Mouse (Mus musculus) induced T-regulatory cell, adult 2 months (primary cell): Measurements from ENCODE around the gene Vstm2a.
A peak's percentile ranks its signal among the peaks of the same experiment; 100 is the strongest.

ENCODE experiments used
- DNase-seq: peaks from one replicate; pipeline ENCODE4 v3.0.0-alpha.2; 2012; ENCODE audit warnings: low read depth

Vstm2a gene

DNA sequence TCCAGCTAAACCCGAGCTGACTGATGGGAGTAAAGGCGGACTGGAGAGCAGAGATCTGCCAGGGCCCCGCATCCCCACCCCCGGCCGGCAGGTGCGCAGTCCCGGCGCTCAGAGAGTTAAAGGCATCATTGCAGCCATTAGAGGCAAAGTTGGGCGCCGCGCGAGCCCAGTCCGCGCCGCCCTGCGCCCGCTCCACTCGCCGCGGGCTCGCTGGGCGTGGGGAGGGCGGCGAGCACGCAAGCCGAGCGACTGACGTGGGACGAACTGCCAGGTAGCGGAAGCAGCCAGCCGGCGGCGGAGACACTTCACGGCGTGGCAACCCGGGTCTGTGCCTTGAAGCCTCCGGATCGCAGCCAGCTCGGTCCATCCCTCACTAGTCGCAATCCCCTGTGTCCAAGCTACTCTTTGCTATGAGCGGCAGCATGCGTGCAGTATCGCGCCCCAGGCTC is at the start of gene Vstm2a:
Vstm2a (plus strand) TSS at position 252 of the 449 bp plus-strand sequence.
- no peak for DNase-seq

DNA sequence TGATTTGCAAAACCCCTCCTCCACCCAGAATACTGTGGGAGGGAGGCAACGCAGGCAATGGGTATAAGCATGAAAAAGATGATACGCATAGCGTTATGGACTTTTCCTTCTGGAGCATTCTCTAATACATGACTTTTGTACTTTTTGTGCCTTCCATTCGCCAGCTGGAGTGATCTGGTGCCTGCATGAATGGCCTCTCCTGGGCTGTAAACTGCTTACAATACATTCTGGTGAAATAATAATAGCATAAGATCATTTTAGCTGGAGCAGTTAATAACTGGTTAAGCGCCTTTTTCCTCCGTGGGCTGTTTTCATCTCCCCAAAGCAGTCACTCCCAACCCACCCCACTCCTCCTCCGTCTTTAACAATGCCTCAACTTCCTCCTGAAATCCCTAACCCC is 513 bp upstream of the Vstm2a start:
- no peak for DNase-seq

DNA sequence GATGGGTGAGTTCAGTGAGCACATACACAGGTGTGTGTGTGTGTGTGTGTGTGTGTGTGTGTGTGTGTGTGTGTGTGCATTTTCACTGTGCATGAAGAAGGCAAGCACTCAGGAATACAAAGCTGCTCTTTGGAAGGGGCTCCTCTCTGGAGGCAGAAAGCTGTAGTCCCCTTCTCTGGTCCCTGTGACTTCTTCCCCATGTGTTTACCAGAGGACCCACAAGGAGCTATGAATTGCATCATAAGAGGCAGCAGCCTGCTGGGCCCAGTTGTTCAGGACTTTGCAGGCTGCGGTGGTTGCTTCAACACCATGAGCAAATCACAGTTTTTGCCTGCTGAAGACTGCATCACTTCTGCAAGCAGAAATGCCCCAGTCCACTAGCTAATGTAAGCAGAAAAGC is 776 bp downstream of the Vstm2a start:
- DNase-seq, result no peak

DNA sequence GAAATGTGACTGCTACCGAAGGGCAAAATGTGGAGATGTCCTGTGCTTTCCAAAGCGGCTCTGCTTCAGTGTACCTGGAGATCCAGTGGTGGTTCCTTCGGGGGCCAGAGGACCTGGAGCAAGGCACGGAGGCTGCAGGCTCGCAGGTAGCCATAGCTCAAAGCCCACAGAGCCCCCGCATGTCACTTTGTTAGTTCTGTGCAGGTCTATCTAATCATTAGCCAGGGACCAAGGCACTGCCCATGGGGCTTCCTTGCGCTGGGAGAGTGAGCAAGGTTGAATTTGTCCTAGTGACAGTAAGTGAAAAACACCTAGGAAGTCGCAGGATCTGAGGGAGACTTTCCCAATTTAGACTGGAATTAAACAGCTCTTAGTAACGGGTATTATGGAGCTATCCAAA is 2.4 kb downstream of the Vstm2a start:
- no peak for DNase-seq

DNA sequence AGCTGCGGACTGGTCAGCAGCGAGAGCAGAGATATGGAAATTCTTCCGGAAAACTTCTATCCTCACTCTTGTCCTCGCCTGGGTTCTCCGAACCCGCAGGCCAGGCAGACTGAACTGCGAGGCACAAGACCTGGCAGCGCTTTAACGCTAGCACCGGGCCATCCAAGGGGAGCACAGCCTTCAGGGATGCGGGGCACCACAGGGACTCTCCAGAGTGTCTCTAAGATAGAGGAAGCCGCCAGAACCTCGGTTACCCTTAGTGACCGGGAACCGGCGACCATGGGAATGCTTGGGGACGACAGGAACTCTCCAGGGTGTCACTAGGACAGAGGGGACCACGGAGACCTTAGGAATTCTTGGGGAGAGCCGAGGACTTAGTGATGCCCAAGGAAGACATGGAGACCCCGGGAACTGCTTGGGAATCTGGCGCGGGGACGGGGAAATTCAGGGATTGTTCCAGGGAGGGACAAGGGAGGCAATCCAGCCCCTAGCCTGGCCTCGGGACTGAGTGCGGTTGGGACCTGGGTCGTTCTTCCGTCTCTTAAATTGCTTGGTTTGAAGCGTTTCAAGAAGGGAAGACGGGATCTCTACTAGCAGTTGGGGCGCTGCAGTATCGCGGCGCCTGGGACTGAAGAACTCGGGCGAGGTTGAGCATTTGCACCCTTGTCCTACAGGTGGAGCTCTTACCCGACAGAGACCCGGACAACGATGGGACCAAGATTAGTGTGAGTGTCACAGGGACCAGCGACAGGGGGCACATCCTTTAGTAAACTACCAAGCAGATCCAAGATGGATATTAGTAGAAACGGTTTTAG is 3.4 kb downstream of the Vstm2a start:
- peak; percentile 5 for DNase-seq

DNA sequence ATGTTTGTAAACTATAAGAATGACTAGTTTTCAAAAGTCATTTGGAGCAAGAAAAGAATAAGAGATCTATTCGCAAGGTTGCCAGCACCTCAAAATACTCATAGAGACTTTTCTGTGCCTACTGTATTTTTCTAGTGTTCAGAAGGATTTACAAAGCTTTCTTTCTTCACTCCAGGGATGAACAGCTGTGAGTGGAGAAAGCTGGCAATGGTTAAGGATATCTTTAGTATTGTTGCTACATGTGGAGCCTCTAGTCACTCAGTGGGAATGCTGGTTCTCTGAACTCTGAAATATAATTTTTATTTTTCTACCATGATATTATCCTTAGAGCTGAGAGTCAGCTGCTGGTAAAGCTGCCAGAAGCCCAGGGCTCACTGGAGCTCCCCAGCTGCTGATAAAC is 10.9 kb downstream of the Vstm2a start:
- DNase-seq, result no peak

DNA sequence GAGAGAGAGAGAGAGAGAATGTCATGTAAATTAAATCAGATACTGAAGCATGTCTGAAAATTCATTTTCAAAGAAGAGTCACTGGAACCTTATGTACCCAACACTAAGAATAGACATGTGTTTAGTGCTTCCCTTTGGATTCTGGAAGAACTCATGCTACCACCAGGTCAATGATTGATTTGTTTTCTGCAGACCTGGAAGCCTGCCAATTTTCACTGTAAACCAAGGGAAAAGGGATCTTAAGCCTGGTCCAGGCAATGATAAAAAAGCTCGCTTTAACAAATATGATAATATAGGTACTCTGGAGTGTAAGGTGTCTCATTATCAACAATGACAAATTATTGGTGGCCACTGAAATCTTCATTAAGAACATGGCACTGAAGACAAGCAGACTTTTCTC is 32.9 kb downstream of the Vstm2a start:
- no peak for DNase-seq

DNA sequence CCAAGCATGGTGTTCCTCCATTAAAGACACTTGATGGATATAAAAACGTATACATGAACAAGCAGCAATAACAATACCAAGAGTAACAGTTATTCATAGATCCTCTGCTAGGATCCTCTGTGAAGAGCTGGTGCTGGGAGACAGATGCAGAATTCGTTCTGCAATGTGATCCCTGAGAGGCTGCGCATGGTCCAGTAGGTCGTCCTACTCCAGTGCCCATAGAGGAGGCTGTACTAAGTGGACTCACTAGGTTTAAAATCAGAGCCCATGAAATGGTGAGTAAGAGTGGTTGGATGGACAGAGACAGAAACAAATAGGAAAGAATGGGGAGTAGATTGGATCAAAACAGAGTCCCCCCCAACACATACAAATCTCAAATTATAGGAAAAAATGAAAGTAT is 35.4 kb downstream of the Vstm2a start:
- DNase-seq, result no peak

DNA sequence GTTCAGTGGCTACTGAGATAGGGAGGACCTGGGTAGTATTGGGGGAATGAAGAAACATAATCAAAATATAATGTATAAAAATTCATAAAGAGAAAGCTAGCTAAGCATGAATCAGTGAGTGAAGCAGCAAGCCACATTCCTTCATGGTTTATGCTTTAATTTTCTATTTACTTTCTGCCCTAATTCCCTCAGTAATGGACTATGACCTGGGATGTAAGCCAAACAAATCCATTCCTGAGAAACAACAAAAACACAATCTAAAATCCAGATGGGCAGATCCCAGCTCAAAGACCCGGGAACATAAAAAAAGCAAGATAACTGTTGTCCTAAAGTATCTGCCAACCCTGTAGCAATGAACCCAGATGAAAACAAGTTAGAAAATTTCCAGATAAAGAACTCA is 39.0 kb downstream of the Vstm2a start:
- no peak for DNase-seq

DNA sequence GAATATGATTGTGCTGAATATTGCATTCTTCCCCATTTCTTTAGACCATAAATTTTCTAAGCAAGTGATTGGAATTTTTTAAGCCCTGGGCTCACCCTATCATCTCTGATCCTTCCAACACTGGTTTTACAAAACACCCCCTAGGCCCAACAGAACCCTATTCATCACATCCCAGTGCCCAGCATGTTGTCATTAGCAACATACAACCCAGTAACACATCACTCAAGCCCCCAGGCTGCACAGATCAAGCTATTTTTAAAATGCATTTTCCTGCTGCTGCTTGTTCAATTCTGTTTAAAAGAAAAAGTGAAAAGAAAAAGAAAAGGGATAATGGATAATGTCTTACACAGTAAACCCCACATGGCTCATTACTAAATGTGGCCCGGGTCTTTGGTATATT is 42.0 kb downstream of the Vstm2a start:
- no peak for DNase-seq

DNA sequence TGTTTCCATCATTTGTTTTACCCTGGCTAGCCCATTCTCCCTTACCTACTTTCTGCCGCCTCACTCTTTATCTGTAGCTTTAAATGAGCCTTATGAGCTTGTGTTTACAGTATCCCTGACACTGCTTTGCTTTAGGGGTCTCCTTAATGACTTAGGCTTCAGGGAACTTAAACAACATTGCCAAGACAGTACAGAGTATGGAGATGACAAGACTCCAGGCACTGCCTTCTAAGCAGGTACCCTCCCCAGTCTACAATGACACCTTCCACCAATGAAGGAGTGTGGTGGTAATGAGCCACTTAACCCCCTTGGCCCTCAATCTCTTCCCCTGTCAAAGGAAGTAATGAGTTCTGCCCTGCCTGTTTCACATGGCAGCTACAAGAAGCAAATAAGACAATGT is 42.4 kb downstream of the Vstm2a start:
- no peak for DNase-seq

DNA sequence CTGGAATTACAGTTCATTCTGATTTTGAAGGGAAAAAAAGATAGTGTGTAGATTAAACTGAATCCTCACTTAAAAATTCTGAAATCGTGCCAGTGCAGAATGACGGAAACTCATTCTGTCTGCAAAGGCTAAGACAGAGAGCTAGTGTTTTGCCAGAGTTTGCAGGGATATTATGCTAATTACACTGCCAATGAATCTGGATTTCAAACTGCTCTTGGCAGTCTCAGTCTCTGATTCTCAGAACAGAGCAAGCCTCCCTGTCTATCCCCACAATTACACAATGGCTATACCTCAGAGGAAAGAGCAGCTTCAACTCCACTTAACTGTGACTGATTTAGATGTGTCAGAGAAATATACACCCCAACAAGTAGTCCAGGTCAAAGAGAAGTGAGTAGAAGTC is 43.2 kb downstream of the Vstm2a start:
- no peak for DNase-seq

DNA sequence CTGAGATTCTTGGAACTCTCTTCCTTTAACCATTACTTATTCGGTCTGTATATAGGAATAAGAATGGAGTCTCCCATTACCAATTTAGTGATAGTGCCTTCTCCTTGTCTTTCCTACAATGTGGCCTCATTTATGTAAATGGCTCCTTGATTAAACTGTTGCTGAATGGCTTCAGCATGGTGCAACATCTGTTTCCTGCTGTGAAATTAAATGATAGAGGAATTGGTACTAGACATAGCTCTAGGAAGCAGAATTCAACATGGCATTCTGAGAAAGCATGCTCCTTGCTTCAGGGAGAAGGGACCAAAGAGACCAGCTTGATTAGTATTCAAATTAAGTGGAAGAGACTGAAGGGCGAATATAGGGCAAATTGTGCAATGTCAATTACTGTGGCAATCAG is 57.6 kb downstream of the Vstm2a start:
- no peak for DNase-seq

DNA sequence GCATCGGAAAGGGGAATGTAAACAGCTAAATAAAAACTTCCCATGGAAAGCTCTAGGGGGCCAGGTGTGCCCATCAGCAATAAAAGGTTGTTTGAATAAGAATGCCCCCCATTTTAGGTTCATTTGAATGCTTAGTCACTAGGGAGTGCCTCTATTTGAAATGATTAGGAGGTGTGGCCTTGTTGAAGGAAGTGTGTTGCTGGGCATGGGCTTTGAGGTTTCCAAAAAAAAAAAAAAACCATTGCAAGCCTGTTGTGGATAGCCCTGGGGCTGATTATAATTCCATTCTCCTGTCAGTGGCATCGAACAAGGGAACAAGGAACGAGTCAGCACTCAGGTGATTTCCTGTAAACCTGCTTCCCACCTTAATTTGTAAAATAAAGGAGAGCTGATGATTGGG is 87.7 kb downstream of the Vstm2a start:
- no peak for DNase-seq

DNA sequence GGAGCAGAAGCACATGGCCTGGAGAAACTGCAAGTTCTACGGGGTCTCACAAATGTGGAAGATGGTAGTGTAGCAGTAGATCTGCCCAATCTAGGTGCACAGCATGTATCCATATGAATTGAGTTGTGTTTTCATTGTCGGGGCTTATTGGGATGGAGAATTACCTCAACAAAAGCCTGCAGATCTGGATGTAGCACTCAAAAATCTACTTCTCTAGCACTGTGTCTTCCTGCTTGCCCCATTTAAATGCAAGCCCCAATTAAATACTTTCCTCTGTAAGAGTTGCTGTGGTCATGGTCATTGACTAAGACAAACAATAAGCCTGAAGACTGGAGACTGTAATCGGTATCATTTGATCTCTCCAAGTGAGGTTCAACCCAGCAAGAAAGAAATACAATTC is 88.2 kb downstream of the Vstm2a start:
- DNase-seq, result no peak

DNA sequence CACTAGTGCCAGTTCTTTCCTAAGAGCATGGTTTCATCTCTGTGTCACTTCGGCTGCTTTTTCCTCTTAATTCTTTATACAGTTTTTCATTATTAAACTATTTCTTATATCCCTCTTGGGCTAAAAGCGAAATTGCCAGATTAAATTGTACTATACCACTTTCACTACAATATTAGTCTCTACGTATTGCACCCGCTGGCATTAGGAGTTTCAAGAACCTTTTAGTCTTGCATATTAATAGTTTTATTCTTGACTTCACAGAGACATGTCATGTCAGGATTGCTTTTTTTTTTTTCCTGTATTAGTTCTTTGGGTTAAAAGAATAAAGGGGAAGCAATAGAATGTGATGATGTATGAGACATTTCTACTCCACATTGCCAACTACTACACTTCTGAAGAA is 94.4 kb downstream of the Vstm2a start:
- no peak for DNase-seq

DNA sequence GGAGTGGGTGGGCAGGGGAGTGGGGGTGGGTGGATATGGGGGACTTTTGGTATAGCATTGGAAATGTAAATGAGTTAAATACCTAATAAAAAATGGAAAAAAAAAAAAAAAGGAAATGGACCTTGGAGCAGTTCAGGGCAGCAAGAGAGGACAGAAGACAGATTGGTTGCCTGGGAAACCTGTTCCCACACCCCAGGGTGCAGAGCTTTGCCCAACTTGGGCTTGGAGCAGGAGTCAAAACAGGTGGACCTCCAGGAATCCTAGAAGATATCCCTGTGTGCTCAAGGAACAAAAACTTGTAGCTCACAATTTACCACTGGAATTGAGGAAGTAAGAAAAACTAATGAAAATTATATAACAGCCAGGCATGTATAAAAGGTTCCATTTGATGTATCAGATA is 96.8 kb downstream of the Vstm2a start:
- no peak for DNase-seq

DNA sequence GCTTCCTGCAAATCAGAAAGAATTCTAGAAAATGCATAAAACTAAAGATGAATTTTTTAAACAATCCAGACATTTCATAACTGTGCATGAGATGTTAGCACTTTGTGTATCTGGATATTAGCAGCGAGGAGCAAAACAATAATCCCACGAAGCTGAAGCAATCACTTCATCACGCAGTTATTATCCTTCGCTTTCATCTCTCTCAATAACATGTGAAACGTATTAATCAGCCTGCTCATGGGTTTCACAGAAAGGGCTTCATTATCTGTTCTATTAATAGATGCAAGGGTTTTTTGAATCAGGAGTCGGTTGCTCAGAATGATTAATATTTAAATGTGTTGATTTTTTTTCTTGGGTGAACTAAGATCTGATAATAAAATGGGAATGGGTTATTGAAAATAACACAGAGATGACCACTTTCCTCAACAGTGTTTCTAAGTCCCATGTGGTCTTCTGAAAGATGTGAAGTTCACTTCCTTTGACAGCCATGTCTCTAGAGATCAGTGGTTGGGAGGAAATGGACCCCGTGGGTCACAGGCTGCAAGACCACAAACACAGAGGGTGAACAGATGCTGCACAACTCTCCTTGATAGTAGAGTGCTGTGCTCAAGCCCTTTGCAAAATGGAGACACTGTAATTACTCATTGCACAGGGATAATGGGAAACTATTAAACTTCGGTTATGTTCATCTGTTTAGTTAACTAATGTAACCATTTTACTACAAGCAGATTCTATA is 109.5 kb downstream of the Vstm2a start:
- DNase-seq, result no peak

DNA sequence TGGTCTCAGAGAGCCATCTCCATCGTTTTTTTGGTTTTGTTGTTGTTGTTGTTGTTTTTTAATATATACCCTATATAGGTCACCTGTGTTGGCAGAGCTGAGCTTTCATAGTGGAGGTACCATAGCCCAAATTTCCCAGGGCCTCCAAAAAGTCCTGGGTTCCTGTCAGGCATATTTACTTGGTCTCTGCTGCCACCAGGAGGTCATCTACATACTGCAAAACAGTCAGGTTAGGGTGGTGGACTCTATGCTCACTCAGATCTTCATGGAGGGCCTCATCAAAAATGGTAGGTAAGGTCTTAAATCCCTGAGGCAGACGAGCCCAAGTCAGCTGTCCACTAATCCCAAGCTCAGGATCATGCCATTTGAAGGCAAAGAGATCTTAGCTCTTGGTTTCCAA is 146.1 kb downstream of the Vstm2a start:
- DNase-seq, result no peak

DNA sequence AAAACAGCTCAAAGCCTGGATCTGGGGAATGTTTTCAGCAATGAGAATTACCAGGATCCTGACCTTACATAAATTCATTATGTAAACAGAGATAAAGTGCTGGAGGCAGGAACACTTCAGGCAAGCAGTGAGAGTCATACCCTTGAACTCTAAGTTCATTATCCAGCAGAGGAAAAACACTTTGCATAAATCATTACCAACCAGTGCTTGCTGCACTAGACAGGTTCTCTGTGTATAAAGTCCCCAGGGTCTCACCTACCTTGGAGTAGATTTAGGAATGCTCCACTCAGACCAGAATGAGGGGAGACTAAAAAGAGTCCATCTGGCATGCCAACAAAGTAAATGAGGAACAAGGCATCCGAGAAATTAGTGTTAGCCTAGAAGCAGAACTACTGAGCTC is 154.2 kb downstream of the Vstm2a start:
- no peak for DNase-seq

DNA sequence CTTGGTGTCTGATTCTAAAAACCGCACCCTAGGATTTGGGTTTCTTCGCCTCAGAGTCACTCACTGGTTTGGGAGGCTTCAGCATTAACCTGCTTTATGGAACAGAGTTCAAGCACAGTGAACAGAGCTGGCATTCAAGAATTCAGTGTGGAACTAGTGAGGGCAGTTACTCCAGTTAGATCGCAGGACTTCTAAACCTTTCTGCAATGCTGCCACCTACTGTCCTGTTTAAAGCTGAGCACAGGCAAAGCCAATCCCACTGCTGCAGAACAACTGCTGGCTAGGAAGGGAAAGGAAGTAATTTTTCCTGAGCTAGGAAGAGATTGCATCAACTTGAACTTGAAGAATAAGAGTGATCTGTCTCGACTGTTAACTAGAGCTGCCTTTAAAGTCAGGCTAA is 155.1 kb downstream of the Vstm2a start:
- peak; percentile 2 for DNase-seq

DNA sequence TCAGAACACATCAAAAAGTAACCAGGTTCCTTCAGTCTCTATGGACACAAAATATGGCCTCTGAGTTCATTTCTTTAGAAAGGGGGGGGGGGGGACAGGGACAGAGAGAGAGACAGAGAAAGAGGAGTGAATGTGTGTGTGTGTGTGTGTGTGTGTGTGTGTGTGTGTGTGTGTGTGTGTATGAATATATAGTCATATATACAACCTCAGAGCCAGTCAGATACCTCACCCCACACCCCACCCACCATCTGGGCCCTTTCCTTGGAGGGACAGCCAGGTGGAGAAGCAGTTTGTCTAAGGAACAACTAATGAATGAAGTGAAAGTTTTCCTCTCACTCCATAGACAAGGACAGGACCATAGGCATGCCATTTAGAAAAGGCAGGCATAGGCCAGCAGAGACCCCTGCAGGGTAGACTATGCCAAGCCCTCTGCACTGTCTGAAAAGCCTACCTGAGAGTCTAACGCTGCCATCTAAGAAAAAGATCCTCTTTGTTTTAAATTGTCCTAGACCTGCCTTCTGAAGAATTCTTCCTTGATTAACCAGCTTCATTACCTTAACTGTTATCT is 155.6 kb downstream of the Vstm2a start:
- DNase-seq, result no peak

DNA sequence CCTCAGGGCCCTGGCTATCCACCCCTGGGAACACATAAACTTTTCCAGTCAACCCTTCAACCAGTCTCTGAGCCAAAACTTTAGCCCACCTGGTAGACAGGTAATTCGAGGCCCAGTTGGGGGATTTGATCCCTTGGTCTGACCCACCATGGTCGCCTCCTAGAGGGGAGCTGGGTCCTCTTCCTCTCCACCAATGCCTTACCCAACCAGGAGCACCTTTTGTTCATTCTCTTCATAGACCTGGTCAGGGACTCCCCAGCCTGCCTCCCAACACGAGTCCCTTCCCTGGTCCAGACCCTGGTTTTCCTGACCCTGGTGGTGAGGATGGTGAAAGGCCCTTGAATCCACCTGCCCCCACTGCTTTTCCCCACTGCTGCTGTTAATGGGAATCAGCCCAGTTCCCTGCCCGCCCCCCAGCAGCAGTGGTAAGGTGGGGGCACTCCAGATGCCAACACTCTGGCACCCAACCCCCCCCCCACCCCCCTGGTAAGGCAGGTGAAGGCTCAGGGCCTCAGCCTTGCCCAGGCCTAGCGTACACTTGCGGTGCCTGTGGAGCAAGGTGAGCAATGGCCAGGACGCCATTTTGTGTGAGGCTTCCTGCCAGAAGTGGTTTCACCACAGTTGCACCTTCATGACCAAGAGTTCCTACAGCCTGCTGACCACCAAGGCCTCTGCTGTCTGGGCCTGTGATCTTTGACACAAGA is 182.2 kb downstream of the Vstm2a start:
- no peak for DNase-seq
